Mouse (Mus musculus) myocyte (in vitro differentiated cells): ENCODE data around the gene Agbl2. TPM values are rescaled to one million over a fixed set of nuclear protein-coding genes. Genes with fewer than 3 reads are reported as not detected.

Source experiments
- H3K27me3 ChIP-seq: one replicate; pipeline ENCODE4 v1.6.1; 2011; ENCODE audit not compliant: control insufficient read depth, insufficient read depth, insufficient read length
- H3K36me3 ChIP-seq: one replicate; pipeline ENCODE4 v1.6.1; 2011; ENCODE audit not compliant: control insufficient read depth, insufficient read depth
- H3K4me2 ChIP-seq: one replicate; pipeline ENCODE4 v1.6.1; 2011; ENCODE audit warnings: low read depth, control low read depth
- H3K4me3 ChIP-seq: one replicate; pipeline ENCODE4 v1.5.1; 2011; ENCODE audit warnings: mild to moderate bottlenecking, control low read depth, moderate library complexity
- H3K79me2 ChIP-seq: one replicate; pipeline ENCODE4 v1.6.1; 2011; ENCODE audit not compliant: control insufficient read depth, insufficient read depth
- H3ac ChIP-seq: one replicate; pipeline ENCODE4 v1.6.1; 2011; ENCODE audit not compliant: control insufficient read depth, insufficient read length
- CEBPB ChIP-seq: IDR thresholded peaks from 2 replicates; pipeline ENCODE4 v1.6.1; 2011; ENCODE audit warnings: mild to moderate bottlenecking, moderate library complexity; ENCODE audit not compliant: poor library complexity, insufficient read depth, severe bottlenecking
- E2F4 ChIP-seq: IDR thresholded peaks from one replicate; pipeline ENCODE4 v1.6.1; 2011; ENCODE audit warnings: mild to moderate bottlenecking, control low read depth, moderate library complexity; ENCODE audit not compliant: insufficient read depth
- MAX ChIP-seq: IDR thresholded peaks from one replicate; pipeline ENCODE4 v1.6.1; 2011; ENCODE audit warnings: low read depth, mild to moderate bottlenecking, control low read depth
- MYOD1 ChIP-seq, 3 experiments: IDR thresholded peaks; one replicate each; pipeline ENCODE4 v1.6.1; 2011; ENCODE audit warnings: control low read depth in 2 of 3, low read depth in 2 of 3, mild to moderate bottlenecking in 2 of 3, moderate library complexity in 1 of 3; ENCODE audit not compliant: insufficient read length in 2 of 3, control insufficient read depth in 1 of 3
- MYOG ChIP-seq, 3 experiments: IDR thresholded peaks; one replicate each; pipeline ENCODE4 v1.6.1; 2011; ENCODE audit warnings: control low read depth in 2 of 3, low read depth in 2 of 3, mild to moderate bottlenecking in 2 of 3; ENCODE audit not compliant: insufficient read length in 2 of 3, control insufficient read depth in 1 of 3, insufficient read depth in 1 of 3
- POLR2A ChIP-seq: IDR thresholded peaks from one replicate; pipeline ENCODE4 v1.6.1; 2011; ENCODE audit warnings: low read depth, mild to moderate bottlenecking, control low read depth, moderate library complexity; ENCODE audit not compliant: insufficient read length
- POLR2AphosphoS2 ChIP-seq: IDR thresholded peaks from one replicate; pipeline ENCODE4 v1.6.1; 2011; ENCODE audit warnings: low read depth, control low read depth; ENCODE audit not compliant: insufficient read length
- REST ChIP-seq: IDR thresholded peaks from one replicate; pipeline ENCODE4 v1.6.1; 2011; ENCODE audit warnings: mild to moderate bottlenecking, control low read depth, moderate library complexity; ENCODE audit not compliant: insufficient read depth, insufficient read length
- SRF ChIP-seq: IDR thresholded peaks from one replicate; pipeline ENCODE4 v1.6.1; 2011; ENCODE audit warnings: low read depth; ENCODE audit not compliant: control insufficient read depth, insufficient read length
- TCF12 ChIP-seq: IDR thresholded peaks from one replicate; pipeline ENCODE4 v1.6.1; 2011; ENCODE audit warnings: mild to moderate bottlenecking, control low read depth; ENCODE audit not compliant: poor library complexity, insufficient read depth, severe bottlenecking
- TCF3 ChIP-seq: IDR thresholded peaks from one replicate; pipeline ENCODE4 v1.6.1; 2011; ENCODE audit warnings: low read depth, control low read depth; ENCODE audit not compliant: insufficient read length
- USF1 ChIP-seq: IDR thresholded peaks from one replicate; pipeline ENCODE4 v1.6.1; 2011; ENCODE audit warnings: low read depth, mild to moderate bottlenecking, control low read depth, moderate library complexity
- polyA plus RNA-seq: library from polyadenylated mRNA; unstranded; fragments of >200 nt; fragmentation: generic; extraction: Trizol; gene quantifications from one replicate; pipeline ENCODE4 v1.2.1, GENCODE M21; 2012; ENCODE audit warnings: missing spikeins

Agbl2 gene
- polyA plus RNA-seq, 1 experiment: not detected

GRCm38 (mm10) chr2:90833502-90833901 lies 51.0 kb downstream of the Agbl2 start:
- peaks cover 6% of the 10 kb centered on the region for H3K27me3 ChIP-seq
- no peak overlapping the region for H3K4me3 ChIP-seq
- TF ChIP-seq TCF12: no peak
- TF ChIP-seq POLR2A: no peak
- TF ChIP-seq E2F4: no peak
- TF ChIP-seq TCF3: no peak
- TF ChIP-seq REST: no peak
- no peak for TF ChIP-seq MYOG (IDR thresholded peaks at IDR 0.05; ENCODE audit: control insufficient read depth in 1 of 3, insufficient read depth in 1 of 3, insufficient read length in 2 of 3, low read depth in 2 of 3)
- TF ChIP-seq POLR2AphosphoS2: no peak
- no peak overlapping the region for H3ac ChIP-seq
- H3K36me3 ChIP-seq: no peaks in the 10 kb centered on the region
- H3K79me2 ChIP-seq: no peaks in the 10 kb centered on the region
- H3K4me2 ChIP-seq: no peak overlapping the region

GRCm38 (mm10) chr2:90838621-90839020 lies 56.1 kb downstream of the Agbl2 start:
- Histone ChIP-seq H3K4me3 (no peak overlapping the region), H3K79me2 (no peaks in the 10 kb centered on the region), H3ac (no peak overlapping the region), H3K27me3 (peaks cover 2% of the 10 kb centered on the region), H3K4me2 (no peak overlapping the region), H3K36me3 (no peaks in the 10 kb centered on the region)
- TF ChIP-seq POLR2A: no peak
- TF ChIP-seq SRF: no peak
- TF ChIP-seq REST: no peak
- no peak for TF ChIP-seq POLR2AphosphoS2
- no peak for TF ChIP-seq TCF12
- TF ChIP-seq MYOG (IDR thresholded peaks at IDR 0.05; ENCODE audit: control insufficient read depth in 1 of 3, insufficient read depth in 1 of 3, insufficient read length in 2 of 3, low read depth in 2 of 3): no peak
- no peak for TF ChIP-seq E2F4
- TF ChIP-seq USF1: no peak

GRCm38 (mm10) chr2:90843666-90844065 lies 61.1 kb downstream of the Agbl2 start:
- Histone ChIP-seq H3K4me2 (no peak overlapping the region), H3ac (no peak overlapping the region), H3K4me3 (no peak overlapping the region), H3K79me2 (peaks cover 14% of the 10 kb centered on the region), H3K27me3 (no peaks in the 10 kb centered on the region), H3K36me3 (no peaks in the 10 kb centered on the region)
- TF ChIP-seq E2F4: no peak
- TF ChIP-seq TCF3: no peak
- no peak for TF ChIP-seq POLR2A
- TF ChIP-seq MAX: no peak
- no peak for TF ChIP-seq MYOD1 (IDR thresholded peaks at IDR 0.05; ENCODE audit: control insufficient read depth in 1 of 3, insufficient read length in 2 of 3, low read depth in 2 of 3)
- TF ChIP-seq USF1: no peak
- TF ChIP-seq SRF: no peak
- TF ChIP-seq CEBPB: no peak
- no peak for TF ChIP-seq REST

- TF ChIP-seq SRF: no peak
- no peak for TF ChIP-seq USF1
- TF ChIP-seq TCF3: no peak
- TF ChIP-seq POLR2AphosphoS2: no peak
- TF ChIP-seq MYOG (IDR thresholded peaks at IDR 0.05; ENCODE audit: control insufficient read depth in 1 of 3, insufficient read depth in 1 of 3, insufficient read length in 2 of 3, low read depth in 2 of 3): no peak
- TF ChIP-seq POLR2A: no peak
- no peak for TF ChIP-seq CEBPB
- no peak for TF ChIP-seq REST
- TF ChIP-seq MYOD1 (IDR thresholded peaks at IDR 0.05; ENCODE audit: control insufficient read depth in 1 of 3, insufficient read length in 2 of 3, low read depth in 2 of 3): no peak
- no peak for TF ChIP-seq E2F4
- TF ChIP-seq MAX: no peak
- TF ChIP-seq TCF12: no peak
- no peak overlapping the region for H3K4me2 ChIP-seq
- no peak overlapping the region for H3ac ChIP-seq
- peaks cover 20% of the 10 kb centered on the region for H3K79me2 ChIP-seq
- H3K4me3 ChIP-seq: no peak overlapping the region
- no peaks in the 10 kb centered on the region for H3K27me3 ChIP-seq
- H3K36me3 ChIP-seq: no peaks in the 10 kb centered on the region
These were observed 61.7 kb downstream of the Agbl2 start for GRCm38 (mm10) chr2:90844262-90844661.

GRCm38 (mm10) chr2:90845234-90845633 lies 62.7 kb downstream of the Agbl2 start:
- Histone ChIP-seq H3ac (no peak overlapping the region), H3K79me2 (peaks cover 29% of the 10 kb centered on the region), H3K27me3 (no peaks in the 10 kb centered on the region), H3K4me3 (no peak overlapping the region), H3K4me2 (no peak overlapping the region), H3K36me3 (peaks cover 2% of the 10 kb centered on the region)
- no peak for TF ChIP-seq TCF3
- TF ChIP-seq MYOD1 (IDR thresholded peaks at IDR 0.05; ENCODE audit: control insufficient read depth in 1 of 3, insufficient read length in 2 of 3, low read depth in 2 of 3): no peak
- TF ChIP-seq TCF12: no peak
- TF ChIP-seq USF1: no peak
- TF ChIP-seq SRF: no peak
- no peak for TF ChIP-seq POLR2A
- TF ChIP-seq REST: no peak
- no peak for TF ChIP-seq MYOG (IDR thresholded peaks at IDR 0.05; ENCODE audit: control insufficient read depth in 1 of 3, insufficient read depth in 1 of 3, insufficient read length in 2 of 3, low read depth in 2 of 3)
- no peak for TF ChIP-seq E2F4
- no peak for TF ChIP-seq MAX
- TF ChIP-seq POLR2AphosphoS2: no peak
- TF ChIP-seq CEBPB: no peak
